8 mouse cellular contexts compared by ENCODE assay signal in genomic region chr2:165906332-165906945, GRCm38 (mm10). TPM values are rescaled to one million over a fixed set of nuclear protein-coding genes. Genes with fewer than 3 reads are reported as not detected.
A peak's percentile ranks its signal among the peaks of the same experiment; 100 is the strongest.
DNase-seq lines count a peak whose midpoint lies in the region; ATAC-seq lines count a peak whose summit lies in the region.
"Had no signal": no experiment of that assay in that cellular context is flagged by ENCODE, and none has a peak within 500 bp of the region (broad histone marks: within the 10 kb centered on the region; RNA-seq: fewer than 3 reads in every experiment).

No protein-coding gene starts in this region.

- peak overlapping the region; percentile 32; the same call in 1 of the 2 replicates for H3K27ac ChIP-seq in hindbrain, embryonic 14.5 days
- H3K27ac ChIP-seq: macrophage had no signal

- H3K9ac ChIP-seq in hindbrain, embryonic 14.5 days: 0 out of 2 replicates have a peak overlapping the region, but pooled peaks have one; percentile 8

- no peak for ATAC-seq in hindbrain, embryonic 14.5 days (ENCODE audit: low FRiP score)

- H3K4me2 ChIP-seq in hindbrain, embryonic 14.5 days (replicated peaks): no peak overlapping the region

- no peak overlapping the region for H3K4me3 ChIP-seq in hindbrain, embryonic 14.5 days (replicated peaks; ENCODE audit: low read length)

- no peaks in the 10 kb centered on the region for H3K36me3 ChIP-seq in hindbrain, embryonic 14.5 days (replicated peaks; ENCODE audit: control insufficient read depth, insufficient read depth)

- H3K27me3 ChIP-seq in hindbrain, embryonic 14.5 days (ENCODE audit: control insufficient read depth, insufficient read depth, low read length): no peaks in the 10 kb centered on the region

- WGBS in hindbrain, embryonic 14.5 days: 25% methylated on average over 15 of the region's 15 CpGs

- H3K9me3 ChIP-seq in hindbrain, embryonic 14.5 days (ENCODE audit: control insufficient read depth, low read length): no peaks in the 10 kb centered on the region

- DNase-seq in urinary bladder, postnatal 25 days (ENCODE audit: low spot score): peak; percentile 35
- no peak for DNase-seq in urinary bladder, postnatal 10 days (ENCODE audit: low spot score)
- peak; percentile 68 for DNase-seq in embryo, embryonic 9.5 days (ENCODE audit: extremely low spot score)
- no peak for DNase-seq in hindbrain, embryonic 14.5 days (ENCODE audit: low spot score)
- peak; percentile 54 for DNase-seq in mesoderm, embryonic 11.5 days (ENCODE audit: low read depth, low spot score)
- no peak for DNase-seq in adrenal gland, postnatal 4 days (ENCODE audit: low spot score in 2 of 2)
- no peak for DNase-seq in thymus, adult 18-20 months

- peaks cover 8% of the 10 kb centered on the region; the same call in 1 of the 2 replicates for H3K4me1 ChIP-seq in hindbrain, embryonic 14.5 days (replicated peaks; ENCODE audit: control insufficient read depth, insufficient read depth, low read length)

RNA-seq across cellular contexts. Expression of gene Zmynd8, which starts 7.6 kb away (rescaled TPM):
- polyA plus RNA-seq in hindbrain, embryonic 14.5 days (2014; fragmentation: Nextera tagmentation; extraction: Ambion mirVana): 55.4 and 63.4 TPM in 2 replicates
- 10 to 100 TPM; 61.4 to 61.9 TPM for total RNA-seq in adrenal gland, postnatal 4 days (2021)

Comparison
In these comparisons a context has a peak if more than half of its experiments do, and no peak if none do; other contexts are left out.
1. DNase-seq: peak in urinary bladder, postnatal 25 days (single experiment), embryo, embryonic 9.5 days (single experiment) and mesoderm, embryonic 11.5 days (single experiment); none in urinary bladder, postnatal 10 days (single experiment), hindbrain, embryonic 14.5 days (single experiment), adrenal gland, postnatal 4 days (0 of 2) and thymus, adult 18-20 months (0 of 2).